Mouse (Mus musculus): ENCODE measurements at regions not wholly inside any gene's neighbourhood (a gene's known extent, or its start where the extent isn't known, plus 50 kb on each side); places are given as distances from the start of the nearest gene placed in this dataset.
A peak's percentile ranks its signal among the peaks of the same experiment; 100 is the strongest.

GRCm38 (mm10) chr11:114215256-114215655 is 148.4 kb upstream of the Sdk2 start:
- CTCF ChIA-PET = no interaction called here
- no peak for ATAC-seq

GRCm38 (mm10) chr11:114212136-114212535 is 145.3 kb upstream of the Sdk2 start:
- H3K27me3 ChIP-seq = no peaks in the 10 kb centered on the region
- ATAC-seq (no peak), DNase-seq (ENCODE audit: low read depth, low spot score) (no peak)
- POLR2A ChIA-PET = no interaction called here
- no peak for TF ChIP-seq CTCF (IDR thresholded peaks at IDR 0.05)
- in situ Hi-C loops (cut with MboI; ENCODE audit: low pct_unique_long_range_greater_than_20kb) = no loop called here
- CTCF ChIA-PET = interaction anchor here (0.6 to 1.0 kb wide), 2 partner anchors 14 to 214 kb away, joined by 3 read pairs; no protein-coding TSS in a partner anchor

More at GRCm38 (mm10) chr11:114215256-114215655, 148.4 kb upstream of the Sdk2 start:
- DNase-seq (ENCODE audit: low read depth, low spot score) = no peak
- POLR2A ChIA-PET = no interaction called here
- H3K27me3 ChIP-seq = peaks cover 3% of the 10 kb centered on the region
- in situ Hi-C loops (cut with MboI; ENCODE audit: low pct_unique_long_range_greater_than_20kb) = no loop called here
- no peak for TF ChIP-seq CTCF (IDR thresholded peaks at IDR 0.05)

GRCm38 (mm10) chr11:114205192-114205591 is 138.3 kb upstream of the Sdk2 start:
- ChIA-PET CTCF (no interaction called here), POLR2A (no interaction called here)
- in situ Hi-C loops (cut with MboI; ENCODE audit: low pct_unique_long_range_greater_than_20kb) = no loop called here
- H3K27me3 ChIP-seq = no peaks in the 10 kb centered on the region
- TF ChIP-seq CTCF (IDR thresholded peaks at IDR 0.05) = peak; percentile 79
- ATAC-seq = no peak
- no peak for DNase-seq (ENCODE audit: low read depth, low spot score)

GRCm38 (mm10) chr11:114203416-114203815 is 136.6 kb upstream of the Sdk2 start:
- in situ Hi-C loops (cut with MboI; ENCODE audit: low pct_unique_long_range_greater_than_20kb) = loop anchor here (5.0 kb wide), 1 partner anchor 429 kb away; no protein-coding TSS in a partner anchor
- TF ChIP-seq CTCF (IDR thresholded peaks at IDR 0.05) = no peak
- DNase-seq (ENCODE audit: low read depth, low spot score) (no peak), ATAC-seq (no peak)
- ChIA-PET CTCF (no interaction called here), POLR2A (no interaction called here)
- H3K27me3 ChIP-seq = no peaks in the 10 kb centered on the region

GRCm38 (mm10) chr11:114202486-114202885 is 135.6 kb upstream of the Sdk2 start:
- H3K27me3 ChIP-seq = no peaks in the 10 kb centered on the region
- in situ Hi-C loops (cut with MboI; ENCODE audit: low pct_unique_long_range_greater_than_20kb) = loop anchor here (5.0 kb wide), 1 partner anchor 430 kb away; no protein-coding TSS in a partner anchor
- POLR2A ChIA-PET = no interaction called here
- CTCF ChIA-PET = no interaction called here
- TF ChIP-seq CTCF (IDR thresholded peaks at IDR 0.05) = no peak
- ATAC-seq (no peak), DNase-seq (ENCODE audit: low read depth, low spot score) (no peak)

GRCm38 (mm10) chr11:114199081-114199586 is 132.3 kb upstream of the Sdk2 start:
- TF ChIP-seq CTCF (IDR thresholded peaks at IDR 0.05) = no peak
- DNase-seq (ENCODE audit: low read depth, low spot score) (no peak), ATAC-seq (no peak)
- CTCF ChIA-PET = no interaction called here
- in situ Hi-C loops (cut with MboI; ENCODE audit: low pct_unique_long_range_greater_than_20kb) = no loop called here
- POLR2A ChIA-PET = no interaction called here
- no peaks in the 10 kb centered on the region for H3K27me3 ChIP-seq

- TF ChIP-seq CTCF (IDR thresholded peaks at IDR 0.05) = no peak
- ChIA-PET CTCF (no interaction called here), POLR2A (no interaction called here)
- H3K27me3 ChIP-seq = no peaks in the 10 kb centered on the region
- DNase-seq (ENCODE audit: low read depth, low spot score) (peak; percentile 67), ATAC-seq (peak; percentile 91)
- in situ Hi-C loops (cut with MboI; ENCODE audit: low pct_unique_long_range_greater_than_20kb) = no loop called here
Measured at GRCm38 (mm10) chr11:114198317-114199032, 131.6 kb upstream of the Sdk2 start.

GRCm38 (mm10) chr11:114195291-114195690 is 128.4 kb upstream of the Sdk2 start:
- ChIA-PET POLR2A (no interaction called here), CTCF (no interaction called here)
- in situ Hi-C loops (cut with MboI; ENCODE audit: low pct_unique_long_range_greater_than_20kb) = no loop called here

GRCm38 (mm10) chr11:114194055-114194706 is 127.3 kb upstream of the Sdk2 start:
- in situ Hi-C loops (cut with MboI; ENCODE audit: low pct_unique_long_range_greater_than_20kb) = no loop called here
- ATAC-seq = no peak
- ChIA-PET CTCF (interaction anchor here (1.1 to 1.5 kb wide), 2 partner anchors 9 to 12 kb away, joined by 3 read pairs; no protein-coding TSS in a partner anchor), POLR2A (interaction anchor here (0.7 kb wide), 1 partner anchor 17 kb away, joined by 3 read pairs; no protein-coding TSS in a partner anchor)
- no peaks in the 10 kb centered on the region for H3K27me3 ChIP-seq
- TF ChIP-seq CTCF (IDR thresholded peaks at IDR 0.05) = no peak
- DNase-seq (ENCODE audit: low read depth, low spot score) = no peak

More at GRCm38 (mm10) chr11:114195291-114195690, 128.4 kb upstream of the Sdk2 start:
- DNase-seq (ENCODE audit: low read depth, low spot score) (no peak), ATAC-seq (no peak)
- H3K27me3 ChIP-seq = no peaks in the 10 kb centered on the region
- no peak for TF ChIP-seq CTCF (IDR thresholded peaks at IDR 0.05)

- no peak for TF ChIP-seq CTCF (IDR thresholded peaks at IDR 0.05)
- CTCF ChIA-PET = no interaction called here
Measured at GRCm38 (mm10) chr11:114193018-114193417, 126.2 kb upstream of the Sdk2 start.

GRCm38 (mm10) chr11:114191661-114192060 is 124.8 kb upstream of the Sdk2 start:
- no peak for DNase-seq (ENCODE audit: low read depth, low spot score)
- TF ChIP-seq CTCF (IDR thresholded peaks at IDR 0.05) = no peak
- no peaks in the 10 kb centered on the region for H3K27me3 ChIP-seq
- in situ Hi-C loops (cut with MboI; ENCODE audit: low pct_unique_long_range_greater_than_20kb) = no loop called here
- ChIA-PET POLR2A (no interaction called here), CTCF (no interaction called here)
- no peak for ATAC-seq

More at GRCm38 (mm10) chr11:114193018-114193417, 126.2 kb upstream of the Sdk2 start:
- ATAC-seq (no peak), DNase-seq (ENCODE audit: low read depth, low spot score) (no peak)
- in situ Hi-C loops (cut with MboI; ENCODE audit: low pct_unique_long_range_greater_than_20kb) = no loop called here
- H3K27me3 ChIP-seq = no peaks in the 10 kb centered on the region
- POLR2A ChIA-PET = no interaction called here
